Mouse (Mus musculus) layer of hippocampus, postnatal 14 days (tissue): ENCODE results near the gene C2cd4c. TPM values are rescaled to one million over a fixed set of nuclear protein-coding genes. Genes with fewer than 3 reads are reported as not detected.

Experiments
- DNase-seq, 2 experiments: peaks; one replicate each; pipeline ENCODE4 v3.0.0; 2021 to 2022; ENCODE audit warnings: low spot score in 2 of 2, mixed read lengths in 1 of 2
- total RNA-seq, 2 experiments: library from RNA; stranded (reverse); gene quantifications; 2 replicates each; pipeline ENCODE4 v1.2.3; 2021

The C2cd4c gene
- total RNA-seq, 2 experiments from 2014 or later, result 6.5 to 8.3 TPM

DNA sequence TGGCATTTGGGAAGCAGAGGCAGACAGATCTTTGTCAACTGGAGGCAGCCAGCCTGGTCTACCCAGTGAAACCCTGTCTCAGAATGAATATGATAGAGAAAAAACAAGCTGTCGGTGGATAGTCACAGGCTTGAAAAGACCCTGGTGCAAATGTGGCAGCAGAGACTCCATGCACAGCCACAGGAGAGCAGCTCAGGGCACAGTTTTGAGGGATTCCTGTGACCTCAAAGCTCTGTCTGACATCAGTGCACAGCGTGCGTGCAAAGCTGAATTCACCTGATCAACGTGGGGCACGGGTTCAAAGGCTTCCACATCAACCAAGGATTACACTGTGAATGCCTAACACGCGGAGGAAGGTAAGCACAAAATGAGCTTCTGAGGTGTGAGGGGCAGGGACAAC, 33.5 kb downstream of the C2cd4c start:
- DNase-seq, result no peak

DNA sequence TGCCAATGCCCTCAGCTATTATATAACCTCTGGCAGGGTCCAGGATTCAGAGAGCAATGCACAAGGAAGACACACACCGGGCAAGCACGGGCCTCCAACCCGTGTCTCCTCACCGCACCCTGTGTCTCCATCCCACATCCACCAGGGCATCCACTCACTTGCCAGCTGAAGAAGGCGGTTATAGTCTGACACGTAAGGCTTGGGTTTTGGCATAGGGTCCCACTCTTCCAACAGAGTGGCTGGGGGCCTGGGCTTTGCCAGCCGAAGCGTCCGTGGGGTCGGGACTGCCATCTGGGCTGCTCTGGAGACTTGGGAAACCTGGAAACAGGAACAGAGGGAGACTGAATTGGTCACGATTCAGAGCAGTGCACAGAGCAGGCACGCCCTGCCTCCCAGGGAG, 34.0 kb downstream of the C2cd4c start:
- no peak for DNase-seq

DNA sequence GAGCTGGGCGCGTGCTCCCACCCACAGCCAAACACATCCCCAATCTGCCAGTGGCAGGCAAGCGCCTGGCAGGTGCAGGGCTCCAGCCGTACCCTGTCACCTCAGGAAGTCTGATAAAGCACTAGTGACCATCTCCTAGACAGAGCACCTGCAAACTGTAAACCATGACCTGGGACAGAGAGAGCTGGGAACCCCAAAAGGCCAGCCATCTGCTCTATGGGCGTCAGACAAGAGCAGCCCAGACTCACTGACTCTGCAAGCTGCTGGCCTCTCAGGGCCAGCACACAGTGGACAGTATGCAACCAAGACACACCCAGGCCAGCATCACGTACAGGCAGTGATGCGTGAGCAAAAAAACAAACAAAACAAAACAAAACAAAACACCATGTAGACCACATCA, 34.9 kb downstream of the C2cd4c start:
- no peak for DNase-seq

DNA sequence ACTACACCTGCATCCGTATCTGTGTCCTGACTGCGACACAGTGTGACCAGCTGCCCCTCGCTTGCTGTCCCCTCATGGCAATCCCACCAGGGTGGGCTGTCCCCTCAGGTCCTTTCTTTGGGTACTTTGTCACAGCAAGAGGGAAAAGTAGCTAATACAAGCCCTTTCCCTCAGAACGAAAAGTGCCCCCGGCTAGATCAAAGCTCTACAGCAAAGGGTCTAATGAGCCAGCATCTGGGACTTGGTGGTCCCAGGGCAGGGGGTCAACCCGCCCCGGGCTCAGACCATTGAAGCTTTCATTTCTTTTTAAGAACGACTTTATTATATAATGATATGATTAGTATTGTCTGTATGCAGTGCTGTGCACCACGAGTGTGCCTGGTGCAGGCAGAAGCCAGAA, 35.5 kb downstream of the C2cd4c start:
- DNase-seq, result no peak

DNA sequence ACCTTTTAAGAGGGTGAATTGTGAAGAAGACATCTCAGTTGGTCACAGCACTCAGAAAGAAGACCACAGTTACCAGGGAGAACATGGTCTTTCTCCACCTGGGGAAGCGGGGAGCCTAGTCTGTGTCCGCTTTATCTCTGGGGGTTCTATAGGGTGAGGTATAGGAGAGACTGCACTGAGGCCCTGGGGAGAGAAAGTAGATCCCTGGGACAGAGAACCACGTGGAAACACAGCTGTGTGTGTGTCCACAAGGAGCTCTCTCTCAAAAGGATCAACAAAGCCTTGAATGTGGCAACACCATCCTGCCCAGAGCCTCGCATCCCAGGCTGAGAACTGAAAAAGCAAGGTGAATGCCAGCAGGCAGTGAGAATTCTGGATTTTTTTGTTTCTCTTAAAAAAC, 36.4 kb downstream of the C2cd4c start:
- no peak for DNase-seq

DNA sequence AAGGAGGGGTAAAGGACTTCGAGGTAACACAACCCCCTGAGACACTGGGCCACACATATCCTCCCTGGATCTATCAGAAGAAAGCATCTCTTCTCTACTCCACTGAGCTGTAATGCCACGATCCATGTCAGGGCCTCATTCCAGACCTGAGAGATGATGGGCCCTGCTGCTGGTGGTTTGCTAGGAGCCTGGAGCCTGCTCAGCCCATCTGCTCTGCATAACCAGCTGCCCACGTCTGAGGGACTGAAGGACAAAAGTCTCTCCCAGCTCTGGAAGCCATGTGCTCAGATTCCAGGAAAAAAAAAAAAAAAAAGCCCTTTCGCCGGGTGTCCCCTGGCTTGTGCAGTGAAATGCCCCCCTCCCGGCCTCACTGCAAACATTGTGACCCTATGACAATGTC, 38.1 kb downstream of the C2cd4c start:
- DNase-seq, result no peak

DNA sequence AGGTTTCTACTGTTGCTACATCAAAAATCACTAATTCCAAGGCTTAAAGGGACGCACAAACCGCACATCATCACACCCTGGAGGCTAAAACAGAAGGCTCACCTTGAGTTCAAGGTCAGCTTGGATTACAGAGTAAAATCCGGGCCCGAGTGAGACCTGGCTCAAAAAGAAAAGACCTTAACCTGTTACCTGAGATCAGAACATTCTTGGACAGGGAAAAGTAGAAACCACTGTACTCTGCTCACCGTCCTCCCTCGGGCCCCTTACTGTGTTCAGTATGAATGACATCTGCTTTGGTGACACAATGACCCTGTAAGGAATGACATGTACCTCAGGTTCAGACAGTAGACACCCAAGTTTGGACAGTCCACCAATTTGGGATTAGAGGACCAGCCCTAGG, 39.0 kb downstream of the C2cd4c start:
- DNase-seq, result no peak

DNA sequence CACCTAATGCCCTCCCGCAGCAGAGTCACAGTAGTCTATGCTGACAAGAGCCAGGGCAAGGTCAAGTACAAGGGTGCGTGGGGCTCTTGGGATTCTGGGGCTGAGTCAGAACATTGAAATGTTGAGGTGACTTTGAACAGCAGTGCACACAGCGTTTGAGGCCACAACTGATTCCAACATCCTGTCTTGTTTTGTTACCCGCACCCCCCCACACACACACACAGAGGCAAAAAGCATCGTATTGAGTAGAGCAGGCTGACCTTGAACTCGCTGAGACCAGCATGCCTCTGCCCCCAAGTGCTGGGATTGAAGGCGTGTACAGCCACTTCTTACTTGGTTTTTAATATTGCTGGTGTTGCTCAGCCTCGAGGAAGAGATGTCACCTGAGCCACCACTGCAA, 39.5 kb downstream of the C2cd4c start:
- no peak for DNase-seq

DNA sequence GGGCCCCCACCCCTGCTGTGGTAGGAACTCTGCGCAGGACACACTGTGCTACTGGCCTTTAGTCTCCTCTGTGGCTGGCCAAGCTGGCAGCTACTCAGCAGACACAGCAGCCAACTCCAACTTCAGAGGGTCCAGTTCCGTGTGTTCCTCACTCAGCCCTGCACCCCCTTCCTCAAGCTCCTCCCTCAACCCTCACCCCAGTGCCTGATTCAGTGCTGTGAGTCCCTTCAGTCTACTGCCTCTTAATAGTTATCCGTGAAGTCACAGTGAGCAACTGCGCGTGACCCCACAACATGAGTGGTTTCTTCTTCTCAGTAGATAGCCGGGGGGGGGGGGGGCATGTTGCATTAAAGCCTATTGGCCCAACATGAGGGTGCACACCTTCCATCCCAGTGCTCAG, 40.2 kb downstream of the C2cd4c start:
- no peak for DNase-seq

DNA sequence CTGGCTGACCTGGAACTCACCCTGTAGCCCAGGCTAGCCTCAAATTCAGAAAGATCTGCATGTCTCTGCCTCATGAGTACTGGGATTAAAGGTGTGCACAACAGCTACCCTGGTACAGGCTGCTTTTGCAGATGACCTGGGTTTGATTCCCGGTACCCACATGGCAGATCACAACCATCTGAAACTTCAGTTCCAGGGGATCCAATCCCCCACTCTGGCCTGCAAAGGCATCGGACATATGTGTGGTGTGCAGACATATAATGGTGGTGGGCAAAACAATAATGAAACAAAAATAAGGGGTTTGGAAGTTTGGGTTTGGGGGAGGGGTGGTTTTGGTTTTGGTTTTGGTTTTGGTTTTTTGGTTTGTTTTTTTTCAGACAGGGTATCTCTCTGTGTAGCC, 42.5 kb downstream of the C2cd4c start:
- DNase-seq, result no peak

DNA sequence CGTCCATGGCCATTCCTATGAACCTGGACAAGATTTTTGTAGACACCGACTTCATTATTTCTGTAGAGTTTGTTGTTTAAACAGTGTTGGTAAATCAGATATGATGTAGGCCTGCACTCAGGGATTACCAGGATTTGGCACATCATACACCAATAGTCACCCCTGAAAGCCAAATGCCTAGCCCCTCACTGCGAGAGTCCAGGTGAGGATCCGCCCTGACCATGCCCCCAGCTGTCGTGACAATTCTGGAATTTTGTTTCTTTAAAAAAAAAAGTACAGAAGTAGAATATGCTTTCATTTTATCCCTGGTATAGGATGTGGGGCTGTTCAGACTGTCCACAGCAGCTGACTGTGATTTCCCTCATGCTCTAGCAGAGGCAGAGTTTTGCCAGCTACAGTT, 43.9 kb downstream of the C2cd4c start:
- no peak for DNase-seq

DNA sequence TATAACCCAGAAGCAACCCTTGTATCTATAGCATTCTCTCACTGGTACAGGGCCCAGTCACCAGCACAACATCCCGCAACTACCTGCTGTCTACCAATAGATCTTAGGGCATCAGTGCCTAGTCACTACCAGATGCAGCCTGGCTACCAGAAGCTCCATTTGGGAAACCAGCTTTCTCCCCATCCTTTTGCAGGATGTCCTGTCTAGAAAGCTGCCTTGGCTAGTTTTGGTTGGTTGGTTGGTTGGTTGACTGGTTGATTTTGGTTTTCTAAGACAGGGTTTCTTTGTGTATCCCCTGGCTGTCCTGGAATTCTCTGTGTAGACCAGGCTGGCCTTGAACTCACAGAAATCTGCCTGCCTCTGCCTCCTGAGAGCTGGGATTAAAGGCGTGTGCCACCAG, 54.1 kb downstream of the C2cd4c start:
- DNase-seq, result no peak

DNA sequence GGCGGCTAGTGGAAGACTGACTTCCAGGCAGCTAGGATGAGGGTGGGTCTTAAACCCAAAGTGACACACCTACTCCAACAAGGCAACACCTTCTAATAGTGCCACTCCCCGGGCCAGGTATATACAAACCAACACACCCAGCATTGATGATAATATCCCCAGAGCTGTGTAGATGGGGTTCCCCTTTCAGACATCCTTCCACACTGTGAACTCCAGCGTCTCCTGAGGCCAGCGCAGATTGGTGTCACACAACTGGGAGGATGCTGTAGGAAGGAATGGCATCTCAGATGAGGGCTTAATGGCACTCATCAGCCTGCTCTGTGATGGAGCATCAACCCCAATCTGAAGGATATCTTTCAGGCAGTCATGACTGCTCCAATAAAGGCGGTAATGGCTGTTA, 56.3 kb downstream of the C2cd4c start:
- DNase-seq, result no peak

DNA sequence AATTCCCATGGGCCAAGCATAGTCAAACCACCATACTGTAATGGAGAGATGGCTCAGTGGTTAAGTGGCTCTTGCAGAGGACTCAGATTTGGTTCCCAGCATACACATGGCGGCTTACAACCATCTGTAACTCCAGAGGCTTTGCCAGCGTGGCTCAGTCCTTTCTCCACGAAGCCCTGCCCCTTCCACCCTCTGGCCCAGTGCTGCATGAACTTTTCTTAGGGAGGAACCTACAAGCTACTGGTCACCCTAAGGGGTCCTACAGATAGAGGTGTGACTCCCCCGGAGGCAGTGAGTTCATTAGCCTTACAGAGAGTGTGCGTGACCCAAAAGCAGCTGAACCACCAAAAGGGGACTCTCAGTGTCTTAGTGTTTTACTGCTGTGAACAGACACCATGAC, 56.9 kb downstream of the C2cd4c start:
- DNase-seq, result no peak

Other genes starting within 250 kb of the C2cd4c start
- not detected for gene Vmn2r83, start 145.3 kb downstream of the C2cd4c start, total RNA-seq
- gene Plpp2, start 80.2 kb downstream of the C2cd4c start, total RNA-seq, result 1 to 10 TPM; 5.2 to 8.5 TPM
- gene Mier2, start 58.8 kb downstream of the C2cd4c start, total RNA-seq, result 10 to 100 TPM; 51.5 to 52.8 TPM
- gene Theg, start 26.7 kb downstream of the C2cd4c start, total RNA-seq, result not detected
- gene Shc2, start 23.9 kb upstream of the C2cd4c start, total RNA-seq, result 10 to 100 TPM; 42.7 to 44.5 TPM
- gene Odf3l2, start 31.7 kb upstream of the C2cd4c start, total RNA-seq, result under 1 TPM; 0.52 to 0.53 TPM
- gene Madcam1, start 50.5 kb upstream of the C2cd4c start, total RNA-seq, result under 1 TPM in 1 of 2 experiments, not detected in 1; 0.37 TPM
- gene Tpgs1, start 55.3 kb upstream of the C2cd4c start, total RNA-seq, result 10 to 100 TPM; 72.3 to 73.2 TPM
- 10 to 100 TPM; 60.9 to 68.5 TPM for gene Cdc34, start 68.2 kb upstream of the C2cd4c start, total RNA-seq
- gene Gzmm, start 75.0 kb upstream of the C2cd4c start, total RNA-seq, result 1 to 10 TPM; 1.7 to 1.9 TPM
- 100 to 1,000 TPM; 695 to 807 TPM for gene Bsg, start 90.5 kb upstream of the C2cd4c start, total RNA-seq
- gene Hcn2, start 102.6 kb upstream of the C2cd4c start, total RNA-seq, result 10 to 100 TPM; 89.2 to 96.6 TPM
- 10 to 100 TPM; 45.3 to 49.0 TPM for gene Polrmt, start 132.6 kb upstream of the C2cd4c start, total RNA-seq
- 1 to 10 TPM in 1 of 2 experiments, under 1 TPM in 1; 0.88 to 1.7 TPM for gene Fgf22, start 141.1 kb upstream of the C2cd4c start, total RNA-seq
- 10 to 100 TPM; 86.1 to 90.5 TPM for gene Rnf126, start 152.9 kb upstream of the C2cd4c start, total RNA-seq
- 1 to 10 TPM; 1.2 to 2.4 TPM for gene Fstl3, start 163.2 kb upstream of the C2cd4c start, total RNA-seq
- gene Prss57, start 176.9 kb upstream of the C2cd4c start, total RNA-seq, result under 1 TPM in 1 of 2 experiments, not detected in 1; 0.16 TPM
- 100 to 1,000 TPM; 356 to 379 TPM for gene Palm, start 179.5 kb upstream of the C2cd4c start, total RNA-seq
- under 1 TPM; 0.26 to 0.53 TPM for gene Misp, start 207.0 kb upstream of the C2cd4c start, total RNA-seq
- 10 to 100 TPM; 62.9 to 70.2 TPM for gene Ptbp1, start 240.4 kb upstream of the C2cd4c start, total RNA-seq